Mouse (Mus musculus) layer of hippocampus, adult 9-11 months (tissue): ENCODE data around the gene Atxn2l.

Experiments used
- DNase-seq: peaks from one replicate; pipeline ENCODE4 v3.0.0; 2022

Atxn2l gene

DNA sequence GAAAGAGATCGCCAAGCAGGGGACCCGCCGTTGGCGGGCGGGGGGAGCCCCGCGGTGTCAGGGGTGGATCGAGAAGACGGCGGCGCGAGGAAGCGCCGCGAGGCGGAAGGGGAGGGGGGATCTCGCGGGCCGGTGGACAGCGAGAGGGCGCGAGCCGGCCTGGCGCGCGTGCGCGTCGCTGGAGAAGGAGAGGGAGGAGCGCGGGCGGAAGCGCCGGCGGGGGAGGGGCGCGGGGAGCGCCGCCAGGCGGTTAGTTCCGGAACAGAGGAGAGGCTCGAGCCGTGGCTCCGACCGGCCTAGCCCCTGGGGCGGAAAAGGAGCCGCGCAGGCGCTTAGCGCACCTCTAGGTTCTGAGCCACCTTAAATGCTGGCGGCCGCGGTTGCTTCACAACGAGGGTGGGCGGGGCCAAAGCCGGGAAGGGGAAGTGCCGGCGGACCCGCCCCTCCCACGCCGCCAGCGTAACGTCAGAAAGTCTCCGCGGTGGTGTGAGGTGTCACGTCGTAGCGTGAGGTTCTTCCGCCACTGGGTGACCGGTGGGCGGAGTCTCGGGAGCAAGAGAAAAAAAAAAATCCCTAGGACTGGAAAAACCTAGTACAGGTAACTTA, at the start of gene Atxn2l:
TSS of gene Atxn2l (minus strand) at position 165 of the 606 bp plus-strand sequence.
- peak; percentile 99 for DNase-seq

DNA sequence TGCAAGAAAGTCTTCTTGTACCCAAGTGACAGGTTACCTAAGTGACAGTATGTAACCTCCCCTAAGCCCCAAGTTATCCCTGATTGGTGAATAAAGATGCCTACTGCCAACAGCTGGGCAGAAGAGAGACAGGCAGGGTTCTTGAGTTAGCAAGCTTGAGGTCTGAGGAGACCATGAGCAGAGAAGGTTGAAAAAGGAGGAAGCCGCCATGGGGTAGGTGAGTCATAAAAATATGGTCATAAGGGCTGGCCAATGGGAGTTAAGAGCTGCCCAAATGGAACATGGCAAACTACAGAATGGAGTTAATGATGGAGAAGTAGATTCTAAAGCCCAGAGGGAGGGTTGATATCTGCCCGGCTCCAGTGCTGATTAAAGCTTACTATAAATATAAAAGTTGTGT, 42.4 kb upstream of the Atxn2l start:
- no peak for DNase-seq

GRCm38 (mm10) chr7:126541661-126542060, 38.4 kb upstream of the Atxn2l start:
- no peak for DNase-seq

GRCm38 (mm10) chr7:126537820-126538585, 34.8 kb upstream of the Atxn2l start:
- DNase-seq, result peak; percentile 59

- no peak for DNase-seq
Measured at GRCm38 (mm10) chr7:126536466-126536865, 33.2 kb upstream of the Atxn2l start.

DNA sequence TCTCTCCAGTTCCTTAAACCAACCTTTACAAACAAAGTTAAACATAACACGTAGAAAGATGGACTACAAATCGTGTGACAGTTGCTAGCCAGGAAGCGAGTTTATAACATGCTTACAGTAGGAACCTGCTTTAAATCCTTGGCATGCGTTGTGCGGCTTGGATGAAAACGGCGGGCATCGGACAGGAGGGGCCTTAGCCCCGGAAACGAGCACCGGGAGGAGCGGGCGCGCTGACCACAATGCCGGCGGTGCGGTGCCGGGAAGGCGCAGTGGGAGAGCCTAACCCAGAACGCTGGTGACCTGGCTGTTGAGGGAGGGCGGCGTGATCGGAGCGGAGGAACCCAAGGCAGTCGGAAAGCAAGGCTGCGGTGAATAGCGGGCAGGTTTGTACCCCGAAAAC, 32.5 kb upstream of the Atxn2l start:
- no peak for DNase-seq

DNA sequence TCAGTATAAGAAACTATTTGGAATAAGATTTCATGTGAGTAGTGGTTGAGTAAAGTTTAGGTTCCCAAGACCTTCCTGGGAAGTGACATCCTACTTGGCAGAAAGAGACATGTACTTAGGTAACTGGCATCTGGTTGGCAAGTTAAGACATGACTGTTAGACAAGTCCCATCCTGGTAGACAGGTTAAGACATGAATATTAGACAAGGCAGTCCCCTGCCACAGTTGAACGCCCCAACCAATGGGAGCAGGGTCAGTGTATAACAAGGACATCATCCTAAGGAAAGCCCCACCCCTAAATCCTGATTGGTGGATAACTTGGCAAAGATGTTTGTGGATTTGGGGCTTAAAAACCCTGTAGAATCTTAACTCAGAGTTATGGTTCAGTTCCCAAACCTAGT, 30.2 kb upstream of the Atxn2l start:
- DNase-seq, result no peak

GRCm38 (mm10) chr7:126528166-126528577, 24.9 kb upstream of the Atxn2l start:
- DNase-seq, result no peak

GRCm38 (mm10) chr7:126523316-126523715, 20.1 kb upstream of the Atxn2l start:
- no peak for DNase-seq

DNA sequence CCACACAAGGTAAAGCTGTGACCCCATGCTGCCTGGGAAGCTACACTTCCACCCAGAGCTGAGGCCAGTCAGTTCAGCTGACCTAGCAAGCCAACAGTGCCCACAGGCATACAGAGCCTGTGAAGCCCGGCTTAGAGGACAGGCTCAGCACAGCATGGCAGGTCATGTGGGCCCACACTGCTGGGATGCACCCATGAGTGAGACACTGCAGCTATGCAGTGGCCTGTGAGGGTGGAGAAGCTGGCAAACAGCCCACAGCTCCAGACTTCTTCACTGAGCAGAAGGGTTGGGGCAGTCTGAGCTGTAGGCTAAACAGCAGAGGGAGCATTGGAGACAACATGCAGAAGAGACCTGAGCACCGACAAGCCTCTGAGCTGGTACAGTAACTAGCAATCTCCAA, 16.3 kb upstream of the Atxn2l start:
- DNase-seq, result peak; percentile 41

DNA sequence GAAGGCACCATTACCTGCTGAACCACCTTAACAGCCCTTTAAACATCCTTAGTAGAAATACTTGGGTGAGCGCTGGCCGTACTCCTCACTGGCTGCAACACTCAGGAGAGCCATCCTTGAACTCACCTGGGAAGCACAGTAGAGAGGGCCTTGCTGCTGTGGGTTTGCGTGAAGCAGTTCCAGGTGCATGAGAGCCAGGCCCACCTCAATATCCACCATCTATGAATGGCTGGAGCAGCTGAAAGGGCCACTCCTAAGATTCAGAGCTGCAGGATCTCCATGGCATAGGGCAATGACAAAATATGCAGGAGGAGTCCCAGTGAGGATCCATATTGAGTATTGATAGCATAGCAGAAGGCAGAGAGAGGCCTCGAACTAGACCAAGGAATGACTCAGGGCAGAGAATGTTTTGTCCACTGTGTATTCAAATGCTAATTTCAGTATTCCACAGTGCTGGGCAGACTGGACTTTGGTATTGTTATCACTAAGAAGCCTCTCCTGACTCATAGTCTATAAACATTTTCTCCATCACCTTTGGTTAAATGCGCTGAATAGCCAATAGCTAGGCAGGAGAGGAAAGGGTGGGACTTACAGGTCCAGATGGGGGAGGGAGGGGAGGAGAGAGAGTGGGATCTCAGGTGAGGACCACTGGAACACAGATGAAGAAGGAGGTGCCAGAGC, 15.2 kb upstream of the Atxn2l start:
- no peak for DNase-seq

GRCm38 (mm10) chr7:126511287-126511686, 8.1 kb upstream of the Atxn2l start:
- no peak for DNase-seq

DNA sequence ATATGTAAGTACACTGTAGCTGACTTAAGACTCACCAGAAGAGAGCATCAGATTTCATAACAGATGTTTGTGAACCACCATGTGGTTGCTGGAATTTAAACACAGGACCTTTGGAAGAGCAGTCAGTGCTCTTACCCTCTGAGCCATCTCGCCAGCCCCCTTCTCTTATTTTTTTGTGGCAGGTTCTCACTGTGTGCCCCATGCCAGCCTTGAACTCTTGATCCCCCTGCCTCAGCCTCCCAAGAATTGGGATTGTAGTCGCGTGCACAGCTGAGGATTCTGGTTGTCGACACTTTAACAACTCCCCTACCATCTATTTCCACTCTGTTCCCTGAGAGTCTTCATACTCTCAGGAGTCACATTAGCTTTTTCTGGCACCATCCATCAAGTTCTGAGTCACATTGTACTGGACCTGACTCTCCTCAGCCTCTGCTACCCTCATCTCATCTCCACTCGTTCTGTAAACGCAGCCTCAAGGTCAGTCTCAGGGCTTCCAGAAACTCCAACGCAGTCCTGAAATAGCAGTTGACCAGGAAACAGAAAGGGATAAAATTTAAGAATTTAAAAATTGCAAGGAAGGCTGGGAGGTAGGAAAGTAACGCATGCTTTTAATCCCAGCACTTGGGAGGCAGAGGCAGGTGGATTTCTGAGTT, 4.0 kb upstream of the Atxn2l start:
- no peak for DNase-seq

GRCm38 (mm10) chr7:126504913-126505312, 1.7 kb upstream of the Atxn2l start:
- DNase-seq, result no peak

DNA sequence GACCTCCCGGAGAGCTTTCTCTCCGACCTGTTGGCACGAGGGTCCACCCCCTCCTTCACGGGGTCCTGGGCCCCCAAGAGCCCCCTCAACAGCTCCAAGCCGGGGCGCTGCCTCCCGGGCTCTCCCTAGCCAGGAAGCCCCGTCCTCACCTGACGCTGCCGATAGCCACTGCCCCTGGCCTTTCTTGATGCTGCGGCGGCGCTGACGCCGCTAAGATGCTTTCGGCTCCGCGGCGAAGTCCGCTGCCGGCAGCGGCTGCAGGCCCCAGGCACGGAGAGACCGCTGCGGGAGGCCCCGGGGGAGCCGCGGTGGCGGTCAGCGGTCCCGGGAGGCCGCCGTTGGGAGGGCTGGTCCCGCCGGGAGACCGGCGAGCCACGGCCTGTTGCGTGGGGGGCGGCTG, 486 bp downstream of the Atxn2l start:
- DNase-seq, result no peak

- peak; percentile 96 for DNase-seq
Measured at GRCm38 (mm10) chr7:126502023-126502741, 1.1 kb downstream of the Atxn2l start.

DNA sequence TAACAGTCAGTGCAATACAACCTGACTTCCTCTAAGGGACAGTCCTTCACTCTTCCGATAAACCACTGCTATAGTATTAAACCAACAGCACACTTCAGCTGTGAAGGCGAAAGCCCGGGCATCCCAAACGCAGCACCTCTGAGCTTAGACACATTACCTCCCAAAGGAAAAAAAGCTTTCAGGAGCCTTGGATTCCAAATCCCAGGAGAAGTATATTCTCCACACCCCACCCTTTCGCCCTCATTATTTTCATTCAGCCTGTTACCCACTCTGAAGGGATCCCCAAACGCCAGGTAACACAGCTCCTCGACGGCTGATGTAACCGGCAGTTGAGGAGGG, 1.6 kb downstream of the Atxn2l start:
- no peak for DNase-seq

DNA sequence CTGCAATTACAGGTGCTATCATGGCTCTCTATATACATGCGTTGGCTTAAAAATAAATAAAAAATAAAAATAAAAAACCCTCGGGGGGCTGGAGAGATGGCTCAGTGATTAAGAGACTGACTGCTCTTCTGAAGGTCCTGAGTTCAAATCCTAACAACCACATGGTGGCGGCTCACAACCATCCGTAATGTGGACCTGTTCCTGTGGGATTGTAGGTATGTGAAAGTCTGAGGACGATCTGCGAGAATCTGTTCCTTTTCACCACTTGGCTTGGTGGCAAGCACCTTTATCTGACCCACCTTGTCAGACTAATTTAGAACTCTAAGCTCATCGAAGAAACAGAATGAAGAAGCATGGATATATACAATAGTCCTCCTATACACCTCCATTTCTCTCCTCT, 3.8 kb downstream of the Atxn2l start:
- no peak for DNase-seq

DNA sequence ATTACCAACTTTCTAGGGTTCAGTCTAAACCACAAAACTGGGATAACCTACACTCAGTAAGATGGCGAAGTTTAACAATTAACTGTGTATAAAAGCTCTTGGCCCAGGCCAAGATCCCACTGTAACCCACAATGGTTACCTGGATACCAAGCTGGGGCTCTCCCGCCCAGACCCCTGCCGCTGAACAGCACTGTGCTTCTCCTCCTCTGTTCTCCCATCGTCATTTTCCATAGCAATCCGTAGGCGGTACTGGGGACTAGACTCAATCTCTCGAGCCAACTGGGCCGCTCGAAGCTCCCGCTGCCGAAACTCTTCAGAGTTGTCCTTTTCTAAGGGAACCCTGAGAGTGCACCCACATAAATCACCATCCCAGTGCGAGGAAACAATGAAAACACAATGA, 5.3 kb downstream of the Atxn2l start:
- DNase-seq, result no peak

DNA sequence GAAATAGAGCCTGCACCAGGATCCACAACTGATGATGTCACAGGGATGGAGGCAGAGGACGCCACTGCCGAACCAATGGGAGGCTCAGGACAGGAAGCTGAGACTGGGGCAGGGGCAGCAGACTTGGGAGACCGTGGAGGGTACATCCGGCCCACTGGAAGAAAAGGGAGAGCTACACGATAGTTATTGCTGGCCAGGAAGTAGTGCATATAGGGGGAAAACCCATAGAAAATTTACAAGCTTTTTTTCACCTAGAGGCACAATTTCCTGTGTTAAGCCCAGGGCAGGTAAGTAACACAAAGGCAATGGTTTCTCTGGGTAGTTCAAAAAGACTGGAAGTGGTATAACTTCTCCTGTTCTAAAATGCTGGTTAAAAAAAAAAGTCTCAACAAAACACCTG, 6.8 kb downstream of the Atxn2l start:
- DNase-seq, result no peak

DNA sequence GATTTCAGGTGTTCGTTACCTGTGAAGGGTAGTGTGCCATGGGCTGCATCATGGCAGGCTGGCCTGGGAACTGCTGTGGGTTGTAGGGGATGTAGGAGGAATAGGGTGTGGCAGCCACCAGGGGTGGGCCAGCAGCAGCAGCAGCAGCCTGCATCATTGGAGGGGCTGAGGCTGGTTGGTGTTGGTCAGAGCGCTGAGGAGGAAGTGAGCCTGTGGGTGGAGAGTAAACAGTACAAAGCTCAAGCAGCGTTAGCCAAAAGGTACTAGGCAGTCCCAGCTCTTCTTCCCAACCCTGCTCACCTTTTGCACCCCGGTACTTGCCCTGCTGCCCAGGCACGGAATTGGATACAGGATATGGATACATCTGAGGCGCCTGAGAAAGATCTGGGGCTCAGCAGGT, 9.1 kb downstream of the Atxn2l start:
- no peak for DNase-seq

DNA sequence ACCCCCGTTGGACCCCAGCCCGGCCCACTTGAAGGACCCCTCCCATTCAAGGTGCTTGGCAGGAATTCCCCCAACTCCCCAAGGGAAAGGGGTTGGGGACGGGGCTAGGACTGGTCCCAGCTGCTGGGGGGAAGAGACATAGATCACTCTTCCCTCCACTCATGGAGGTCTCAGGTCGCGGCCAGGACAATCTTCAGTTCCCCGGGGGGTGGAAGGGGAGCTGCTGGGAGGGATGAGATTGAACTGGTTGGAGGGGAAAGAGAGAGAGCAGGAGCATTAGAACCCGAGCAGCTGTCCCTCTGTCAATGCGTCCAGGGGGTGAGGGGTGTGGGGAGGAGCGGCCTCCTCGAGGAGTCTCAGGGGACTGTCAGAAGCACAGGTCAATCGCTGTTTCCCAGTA, 11.3 kb downstream of the Atxn2l start:
- no peak for DNase-seq

- no peak for DNase-seq
Measured at GRCm38 (mm10) chr7:126491005-126491404, 12.2 kb downstream of the Atxn2l start.
